Mouse (Mus musculus) left cerebral cortex, adult 18-20 months (tissue): ENCODE results near the gene Blnk. TPM values are rescaled to one million over a fixed set of nuclear protein-coding genes. Genes with fewer than 3 reads are reported as not detected.

ENCODE experiments used
- DNase-seq, 2 experiments: peaks; one replicate each; pipeline ENCODE4 v3.0.0; 2021 to 2022; ENCODE audit warnings: low spot score in 2 of 2, mixed read lengths in 1 of 2
- long read RNA-seq, 2 experiments: library from polyadenylated mRNA; stranded (forward); transcript quantifications; one replicate each; pipeline ENCODE4 v2.0.0; 2021
- total RNA-seq, 2 experiments: library from RNA; stranded (reverse); gene quantifications; 2 replicates each; pipeline ENCODE4 v1.2.3; 2021

The Blnk gene
- total RNA-seq = 10 to 100 TPM in 1 of 2 experiments, 1 to 10 TPM in 1; 7.0 to 10.5 TPM
- long read RNA-seq, experiment 1, transcript Blnk-201 (17 exons, 2,097 nt) = major isoform, 18 of 20 reads
- long read RNA-seq, experiment 1, partial matches to known transcripts = 0 of 20 reads
- long read RNA-seq, experiment 1, other reads (novel, unspliced or antisense) = 2 of 20 reads
- long read RNA-seq, experiment 2, transcript Blnk-201 (17 exons, 2,097 nt) = major isoform, 10 of 11 reads
- long read RNA-seq, experiment 2, partial matches to known transcripts = 1 of 11 reads
- long read RNA-seq, experiment 2, other reads (novel, unspliced or antisense) = 0 of 11 reads

DNA sequence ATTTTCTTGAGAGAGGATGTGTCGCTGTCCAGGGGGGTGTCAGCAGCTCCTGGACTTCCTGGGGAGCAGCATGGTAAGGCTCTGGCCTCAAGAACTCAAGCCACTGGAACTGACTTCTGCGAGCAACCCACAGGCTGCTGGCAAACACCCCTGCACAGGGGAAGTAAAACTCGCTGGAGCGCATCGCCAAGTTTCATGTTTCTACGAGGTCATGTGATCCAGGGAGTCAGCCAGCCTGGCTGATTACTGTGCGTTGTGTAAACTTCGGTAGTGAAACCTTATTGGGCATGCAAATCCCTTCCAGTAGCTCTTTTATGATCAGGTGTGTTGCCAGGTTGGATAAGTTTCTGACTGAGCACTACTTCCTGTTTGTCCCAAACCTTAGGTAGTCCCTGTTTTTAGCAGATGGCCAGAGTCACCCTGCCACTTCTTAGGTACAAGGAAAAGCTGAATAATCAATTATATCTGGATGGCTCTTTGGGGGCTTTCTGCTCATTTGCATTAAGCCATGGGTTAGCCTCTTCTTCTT is at the start of gene Blnk:
Blnk (minus strand) TSS at position 479 of the 529 bp plus-strand sequence.
- DNase-seq = peak; percentile 39 to 57

DNA sequence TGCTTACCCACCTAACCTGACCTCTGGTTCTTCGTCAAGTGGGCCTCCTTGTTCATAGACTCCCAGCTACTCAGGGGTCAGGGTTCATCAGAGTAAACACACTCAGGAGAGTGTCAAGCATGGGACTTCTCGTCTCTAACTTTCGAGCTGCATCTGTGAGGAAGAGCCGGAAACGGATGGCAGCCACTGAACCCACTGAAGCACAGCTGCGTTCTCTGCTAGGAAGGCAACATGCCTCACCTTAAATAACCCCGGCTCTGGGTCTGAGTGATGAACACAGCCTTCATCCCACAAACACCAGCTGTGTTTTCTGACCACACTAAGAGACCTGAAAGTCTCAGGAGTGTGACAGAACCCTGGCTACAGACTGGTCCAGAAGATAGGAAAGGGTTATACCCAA is 44.8 kb upstream of the Blnk start:
- no peak for DNase-seq

DNA sequence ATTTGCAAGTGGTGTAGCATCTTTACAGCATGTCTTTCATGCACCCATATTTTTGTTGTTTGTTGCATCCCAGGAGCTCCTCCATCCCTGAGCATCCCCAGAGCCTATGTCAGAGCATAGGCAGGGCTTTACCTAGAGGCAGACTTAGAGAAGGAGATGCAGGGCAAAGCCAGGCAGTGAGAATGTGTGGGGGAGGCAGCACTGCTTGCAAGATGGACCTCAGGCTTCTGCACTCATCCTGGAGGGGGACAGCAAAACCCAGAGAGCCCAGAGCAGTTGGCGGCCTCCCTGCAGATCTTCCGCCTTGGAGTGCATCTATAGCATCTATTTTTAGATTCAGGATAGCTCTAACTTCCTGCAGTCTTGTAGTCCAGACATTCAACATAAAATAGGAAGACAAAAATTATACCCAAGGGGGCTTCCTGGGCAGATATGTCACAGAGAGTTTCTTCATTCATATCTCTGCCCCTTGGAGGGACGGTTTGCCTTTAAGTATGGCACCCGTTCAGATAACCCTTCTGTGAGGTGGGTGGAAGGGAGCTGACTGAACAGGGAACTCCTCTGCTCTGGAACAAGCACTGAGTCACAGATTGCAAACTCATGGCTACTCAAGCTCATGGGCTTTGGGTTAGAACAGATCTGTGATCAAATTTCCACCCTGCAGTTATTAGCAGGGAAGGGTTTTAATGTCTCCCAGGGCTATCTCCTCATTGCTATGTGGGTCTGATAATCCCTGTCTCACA is 41.6 kb upstream of the Blnk start:
- DNase-seq = no peak

GRCm38 (mm10) chr19:41031869-41032268 is 37.5 kb upstream of the Blnk start:
- no peak for DNase-seq

GRCm38 (mm10) chr19:41031009-41031408 is 36.7 kb upstream of the Blnk start:
- no peak for DNase-seq

- DNase-seq = no peak
Measured at GRCm38 (mm10) chr19:41030161-41030560, 35.8 kb upstream of the Blnk start.

- no peak for DNase-seq
Measured at GRCm38 (mm10) chr19:41029219-41029618, 34.9 kb upstream of the Blnk start, which contains the start of gene Dntt. Dntt (plus strand) TSS chr19:41029275.

GRCm38 (mm10) chr19:41027601-41028000 is 33.3 kb upstream of the Blnk start:
- no peak for DNase-seq

- no peak for DNase-seq
Measured at GRCm38 (mm10) chr19:41027024-41027423, 32.7 kb upstream of the Blnk start.

- no peak for DNase-seq
Measured at GRCm38 (mm10) chr19:41026551-41026950, 32.2 kb upstream of the Blnk start.

- DNase-seq = peak in 1 of 2 experiments; percentile 26
Measured at GRCm38 (mm10) chr19:41022244-41022643, 27.9 kb upstream of the Blnk start.

DNA sequence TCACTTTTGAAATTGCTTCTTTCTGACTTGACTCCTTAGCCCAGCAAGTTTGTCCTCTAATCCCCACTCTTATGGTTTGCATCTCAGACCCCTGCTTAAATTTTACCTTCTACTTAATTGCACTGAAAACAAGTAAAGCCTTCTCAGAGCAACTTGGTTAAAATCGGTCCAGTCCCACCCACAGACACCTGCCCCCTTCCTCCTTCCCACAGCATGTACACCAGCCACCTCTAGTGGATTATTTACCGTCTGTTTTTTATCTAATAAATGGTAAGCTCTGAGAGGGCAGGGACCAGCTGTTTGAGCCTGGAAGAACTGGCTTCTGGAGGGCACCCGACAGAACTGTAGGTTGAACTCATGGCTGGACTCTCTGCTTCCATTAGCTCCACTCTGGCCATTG is 26.2 kb upstream of the Blnk start:
- DNase-seq = no peak

DNA sequence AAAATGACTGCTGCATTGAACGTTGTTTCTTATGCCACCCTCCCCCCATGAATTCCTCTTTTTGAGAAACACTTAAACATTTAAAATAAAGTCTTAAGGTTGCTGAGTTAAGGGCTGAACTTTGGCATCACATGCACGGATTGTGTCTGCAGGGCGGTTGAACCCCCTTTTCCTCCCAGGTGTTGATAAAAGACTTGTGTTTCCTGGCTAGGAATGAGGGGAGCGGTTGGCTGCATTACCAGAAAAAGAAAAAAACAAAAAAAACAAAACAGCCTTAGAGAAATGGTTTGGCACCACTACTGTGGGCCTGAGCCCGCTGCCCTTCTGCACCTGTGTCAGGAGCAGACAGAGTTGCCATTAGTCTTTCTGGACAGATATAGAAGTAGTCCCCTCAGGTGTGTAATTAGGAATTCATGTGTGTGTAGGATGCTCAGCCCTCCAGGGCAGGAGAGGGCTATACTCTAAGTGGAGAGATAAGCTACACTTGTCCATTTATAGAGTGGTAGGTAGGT is 24.9 kb upstream of the Blnk start:
- no peak for DNase-seq

DNA sequence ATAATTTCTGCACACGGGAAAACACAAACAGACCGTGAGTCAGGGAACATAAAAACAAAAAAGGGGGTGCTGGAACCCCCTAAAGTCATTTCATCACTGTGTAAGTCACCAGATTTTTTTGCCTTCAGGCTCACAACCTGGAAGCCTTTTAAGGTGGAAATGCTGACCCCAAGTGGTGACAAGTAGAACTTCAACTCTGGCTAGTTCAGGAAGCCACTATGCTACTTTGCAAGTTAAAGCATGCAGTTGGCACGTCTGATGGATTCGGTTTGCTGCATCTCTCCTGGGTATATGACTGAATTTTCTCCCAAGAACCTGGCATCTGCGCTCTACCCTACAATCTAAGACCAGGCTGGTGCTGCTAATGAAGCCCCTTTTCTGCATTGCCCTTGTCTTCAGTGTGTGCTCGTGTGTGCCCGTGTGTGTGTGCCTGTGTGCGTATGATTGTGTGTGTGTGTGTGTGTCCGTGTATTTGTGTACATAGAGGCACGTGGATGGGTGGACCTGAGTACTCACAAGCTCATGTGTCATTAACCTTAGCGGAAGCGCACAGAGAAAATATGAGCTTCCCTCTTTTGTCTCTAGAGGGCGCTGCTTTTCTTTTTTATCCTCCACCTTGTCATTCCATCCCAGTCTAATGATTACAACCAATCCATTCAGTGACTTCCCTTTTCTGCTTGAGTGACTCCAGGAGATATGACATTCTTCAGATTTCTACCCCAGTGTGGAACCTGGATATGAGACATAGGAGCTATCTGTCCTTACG is 21.8 kb upstream of the Blnk start:
- DNase-seq = peak; percentile 67

DNA sequence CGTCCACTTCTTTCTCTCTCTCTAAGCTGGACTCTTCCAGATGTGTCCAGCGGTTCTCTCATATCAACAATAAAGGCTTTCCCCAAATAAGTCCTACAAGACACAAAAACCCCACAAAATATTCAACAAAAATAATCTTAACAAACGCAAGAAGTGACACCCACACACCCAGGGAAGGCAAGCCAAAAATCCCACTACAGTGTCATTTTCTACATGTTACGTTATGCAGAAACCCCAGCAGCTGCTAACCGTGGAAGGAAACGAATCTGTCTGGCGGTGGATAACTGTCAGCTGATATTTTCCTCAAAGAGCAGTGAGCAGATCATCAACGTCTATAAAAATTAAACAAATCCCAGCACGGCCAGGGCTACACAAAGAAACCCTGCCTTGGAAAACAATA is 19.7 kb upstream of the Blnk start:
- no peak for DNase-seq

DNA sequence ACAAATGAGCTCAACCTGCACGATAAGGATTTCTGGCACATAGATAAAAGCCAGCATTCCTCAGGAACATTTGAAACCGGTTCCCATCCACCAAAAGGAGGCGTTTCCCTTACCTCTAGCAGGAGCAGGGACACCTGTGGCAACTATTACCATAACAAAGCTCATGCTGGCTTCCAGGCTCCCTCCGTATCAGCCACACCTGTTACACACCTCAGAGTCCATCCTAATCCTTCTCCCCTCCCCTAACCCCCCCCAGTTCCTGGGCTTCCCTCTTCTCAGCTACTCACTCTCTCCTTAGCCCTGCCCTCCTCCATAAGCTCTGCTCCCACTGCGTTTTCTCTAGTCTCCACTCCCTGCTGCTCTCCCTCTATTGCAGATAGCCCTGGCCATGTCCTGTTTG is 19.3 kb upstream of the Blnk start:
- no peak for DNase-seq

GRCm38 (mm10) chr19:41011676-41012075 is 17.3 kb upstream of the Blnk start:
- no peak for DNase-seq

DNA sequence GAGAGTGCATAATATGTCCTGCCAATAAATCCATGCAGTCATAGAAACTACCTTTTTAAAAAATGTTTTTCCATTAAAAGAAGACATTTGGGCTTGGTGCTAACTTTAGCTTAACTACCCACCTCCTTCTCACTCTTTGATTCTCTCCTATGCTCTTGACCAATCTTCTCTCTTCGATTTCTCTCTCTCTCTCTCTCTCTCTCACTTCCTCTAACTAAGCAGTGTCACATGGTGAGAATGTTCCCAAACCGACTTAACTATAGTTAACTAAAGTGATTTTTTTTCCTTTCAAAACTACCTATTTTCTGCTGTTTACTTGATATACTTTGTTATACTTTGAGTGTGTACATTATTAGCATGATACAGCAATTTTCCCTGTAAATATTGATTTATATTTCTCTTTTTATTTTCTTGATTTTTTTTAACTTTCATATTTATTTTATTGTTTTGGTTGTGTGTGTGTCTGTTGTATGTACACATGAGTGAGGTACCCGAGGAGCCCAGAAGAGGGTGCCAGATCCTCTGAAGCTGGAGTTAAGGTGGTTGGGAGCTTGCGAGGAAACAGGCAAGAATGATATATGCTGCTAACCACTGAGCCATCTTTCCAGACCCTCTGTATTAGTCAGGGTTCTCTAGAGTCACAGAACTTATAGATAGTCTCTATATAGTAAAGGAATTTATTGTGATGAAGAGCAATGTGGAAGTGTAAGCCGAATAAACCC is 14.5 kb upstream of the Blnk start:
- no peak for DNase-seq

- no peak for DNase-seq
Measured at GRCm38 (mm10) chr19:41007733-41008132, 13.4 kb upstream of the Blnk start.

DNA sequence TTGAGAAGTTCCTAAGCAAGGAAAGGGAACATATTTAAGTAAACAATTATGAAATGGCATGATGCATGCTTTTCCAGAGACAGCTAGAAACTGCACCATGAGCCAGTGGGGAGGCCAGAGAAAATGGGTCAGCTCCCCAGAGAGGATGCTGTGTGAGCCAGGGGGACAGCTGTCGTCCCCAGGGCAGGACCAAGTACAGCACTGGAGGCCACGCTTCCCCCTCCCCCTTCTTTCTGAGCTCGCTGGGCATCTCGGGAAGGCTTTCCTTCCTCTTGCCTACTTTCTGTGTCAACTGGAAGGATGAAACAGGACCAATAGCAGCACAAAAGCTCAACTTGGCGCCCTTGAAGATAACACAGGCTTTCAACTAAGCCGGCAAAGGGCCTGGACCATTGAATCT is 13.0 kb upstream of the Blnk start:
- DNase-seq = no peak

GRCm38 (mm10) chr19:41006621-41007020 is 12.3 kb upstream of the Blnk start:
- DNase-seq = no peak
